Comparison of ENCODE assay signal across 8 mouse cellular contexts in the genomic region with DNA sequence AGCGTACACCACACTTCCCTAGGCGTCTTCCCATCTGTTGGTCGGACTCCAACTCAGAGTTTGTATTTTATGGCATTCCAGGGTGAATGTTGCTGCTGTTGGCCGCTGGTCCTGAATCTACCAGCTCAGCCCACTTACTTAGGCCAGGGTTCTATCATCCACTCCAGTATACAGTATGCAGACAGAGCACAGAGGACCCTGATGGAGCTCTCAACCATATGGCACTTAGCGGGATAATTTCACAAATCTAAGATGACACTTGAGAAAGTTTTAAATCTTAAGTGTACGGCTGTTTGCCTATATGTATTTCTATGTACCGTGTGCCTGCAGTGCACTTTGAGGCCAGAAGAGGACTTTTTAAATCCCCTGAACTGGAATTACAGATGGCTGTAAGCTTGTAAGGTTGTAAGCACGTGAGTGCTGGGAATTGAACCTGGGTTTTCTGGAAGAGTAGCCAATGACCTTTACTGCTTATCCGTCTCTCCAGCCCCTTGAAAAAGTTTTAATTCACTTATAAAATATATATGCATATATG. TPM values are rescaled to one million over a fixed set of nuclear protein-coding genes. Genes with fewer than 3 reads are reported as not detected.
A peak's percentile ranks its signal among the peaks of the same experiment; 100 is the strongest.
DNase-seq lines count a peak whose midpoint lies in the region; ATAC-seq lines count a peak whose summit lies in the region.

No protein-coding gene starts in this region.

- no peaks in the 10 kb centered on the region for H3K27me3 ChIP-seq in heart, embryonic 13.5 days (replicated peaks)
- 0 out of 2 replicates have a peak, but pooled peaks cover 9% of the 10 kb centered on the region for H3K27me3 ChIP-seq in hindbrain, embryonic 10.5 days (ENCODE audit: insufficient read depth, poor library complexity, severe bottlenecking)
- no peaks in the 10 kb centered on the region for H3K27me3 ChIP-seq in midbrain, embryonic 11.5 days (ENCODE audit: control insufficient read depth, insufficient read depth, low read length)

- 0 out of 2 replicates have a peak overlapping the region, but pooled peaks have one; percentile 62 for H3K4me3 ChIP-seq in heart, embryonic 13.5 days
- peak overlapping the region; percentile 71; the same call in 1 of the 2 replicates for H3K4me3 ChIP-seq in hindbrain, embryonic 10.5 days
- no peak overlapping the region for H3K4me3 ChIP-seq in midbrain, embryonic 11.5 days (ENCODE audit: low read depth, low read length)

- no peak overlapping the region for H3K9ac ChIP-seq in heart, embryonic 13.5 days
- no peak overlapping the region for H3K9ac ChIP-seq in midbrain, embryonic 11.5 days (ENCODE audit: low read length)

- WGBS in heart, embryonic 13.5 days, result 43% methylated on average over 9 of the region's 9 CpGs
- 44% methylated on average over 9 of the region's 9 CpGs for WGBS in hindbrain, embryonic 10.5 days
- WGBS in midbrain, embryonic 11.5 days, result 43% methylated on average over 9 of the region's 9 CpGs

- H3K9me3 ChIP-seq in heart, embryonic 13.5 days, result no peaks in the 10 kb centered on the region
- no peaks in the 10 kb centered on the region for H3K9me3 ChIP-seq in hindbrain, embryonic 10.5 days
- H3K9me3 ChIP-seq in midbrain, embryonic 11.5 days (ENCODE audit: control insufficient read depth, low read length), result no peaks in the 10 kb centered on the region

- H3K4me2 ChIP-seq in heart, embryonic 13.5 days, result 0 out of 2 replicates have a peak overlapping the region, but pooled peaks have one; percentile 77
- no peak overlapping the region for H3K4me2 ChIP-seq in midbrain, embryonic 11.5 days

- no peak for DNase-seq in heart, adult 11 months
- peak; percentile 51 for DNase-seq in ES-CJ7 (ENCODE audit: low read depth, low spot score)
- DNase-seq in hindbrain, embryonic 10.5 days (ENCODE audit: low spot score), result no peak
- no peak for DNase-seq in midbrain, embryonic 11.5 days (ENCODE audit: low spot score, missing footprints)
- no peak for DNase-seq in ovary, postnatal 10 days (ENCODE audit: low spot score)
- DNase-seq in layer of hippocampus, postnatal 14 days (ENCODE audit: low spot score in 2 of 2), result no peak
- DNase-seq in thymus, postnatal 10 days (ENCODE audit: low spot score in 2 of 2), result no peak

- 0 out of 2 replicates have a peak overlapping the region, but pooled peaks have one; percentile 98 for H3K27ac ChIP-seq in heart, embryonic 13.5 days (replicated peaks)
- H3K27ac ChIP-seq in hindbrain, embryonic 10.5 days, result peak overlapping the region; percentile 100
- H3K27ac ChIP-seq in midbrain, embryonic 11.5 days (ENCODE audit: low read depth, low read length), result no peak overlapping the region

- peaks cover 60% of the 10 kb centered on the region for H3K4me1 ChIP-seq in heart, embryonic 13.5 days
- peaks cover 40% of the 10 kb centered on the region for H3K4me1 ChIP-seq in hindbrain, embryonic 10.5 days (replicated peaks)
- peaks cover 21% of the 10 kb centered on the region for H3K4me1 ChIP-seq in midbrain, embryonic 11.5 days (ENCODE audit: control insufficient read depth, insufficient read depth, low read length)

- no peak for ATAC-seq in heart, embryonic 13.5 days (ENCODE audit: extremely low read depth, insufficient number of reproducible peaks, low FRiP score, low TSS enrichment)
- ATAC-seq in midbrain, embryonic 11.5 days (ENCODE audit: low FRiP score), result peak; percentile 28

- peaks cover 5% of the 10 kb centered on the region; the same call in 1 of the 2 replicates for H3K36me3 ChIP-seq in heart, embryonic 13.5 days
- H3K36me3 ChIP-seq in hindbrain, embryonic 10.5 days, result no peaks in the 10 kb centered on the region
- no peaks in the 10 kb centered on the region for H3K36me3 ChIP-seq in midbrain, embryonic 11.5 days (ENCODE audit: control insufficient read depth, insufficient read depth, low read length)

RNA-seq across cellular contexts. Expression of a gene that starts 20.3 kb away (rescaled TPM):
- polyA plus RNA-seq in heart, embryonic 13.5 days (2015; fragmentation: Nextera tagmentation; extraction: Ambion mirVana), result 89.3 and 96.2 TPM in 2 replicates
- polyA plus RNA-seq in hindbrain, embryonic 10.5 days (2016; fragmentation: Nextera tagmentation; extraction: Ambion mirVana), result 106 and 117 TPM in 2 replicates
- 149 and 165 TPM in 2 replicates for polyA plus RNA-seq in midbrain, embryonic 11.5 days (2014; fragmentation: Nextera tagmentation; extraction: Ambion mirVana)
- total RNA-seq in layer of hippocampus, postnatal 14 days (2021), result 10 to 100 TPM; 48.3 to 50.3 TPM
